Mouse (Mus musculus) ES-E14 (cell line): Measurements from ENCODE around the gene Gm17087.

Experiments used
- HCFC1 ChIP-seq: IDR thresholded peaks from 2 replicates; pipeline ENCODE4 v1.6.1; 2012; ENCODE audit warnings: low read length, inconsistent platforms, borderline replicate concordance; ENCODE audit not compliant: insufficient read depth
- MAFK ChIP-seq: IDR thresholded peaks from 2 replicates; pipeline ENCODE4 v1.6.1; 2014; ENCODE audit warnings: mild to moderate bottlenecking, low read depth, low read length, inconsistent platforms; ENCODE audit not compliant: insufficient read depth
- ZC3H11A ChIP-seq: IDR thresholded peaks from 2 replicates; pipeline ENCODE4 v1.6.1; 2012; ENCODE audit warnings: low read depth, mild to moderate bottlenecking, inconsistent platforms, low read length, borderline replicate concordance

DNA sequence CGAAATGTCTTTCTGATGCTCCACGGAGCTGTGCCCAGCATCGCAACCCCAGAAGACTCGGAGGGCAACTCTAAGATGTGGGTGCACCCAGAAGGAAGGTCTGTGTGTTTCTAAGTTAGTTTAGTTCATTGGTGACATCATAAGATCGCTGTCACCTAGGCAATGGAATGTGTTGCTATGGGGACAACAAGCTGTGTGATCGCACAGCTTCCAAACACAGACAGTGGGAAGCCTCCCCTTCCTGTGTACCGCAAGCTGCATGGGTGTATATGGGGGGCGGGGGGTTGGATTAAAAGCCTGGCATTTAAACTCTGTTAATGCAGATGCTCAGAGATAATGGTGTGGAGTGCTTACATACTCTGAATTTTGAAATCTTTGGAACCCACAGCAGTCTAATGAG lies 14.8 kb upstream of the Gm17087 start:
- no peak for TF ChIP-seq HCFC1
- no peak for TF ChIP-seq MAFK
- no peak for TF ChIP-seq ZC3H11A
